10 mouse cellular contexts compared by ENCODE assay signal in the genomic region with DNA sequence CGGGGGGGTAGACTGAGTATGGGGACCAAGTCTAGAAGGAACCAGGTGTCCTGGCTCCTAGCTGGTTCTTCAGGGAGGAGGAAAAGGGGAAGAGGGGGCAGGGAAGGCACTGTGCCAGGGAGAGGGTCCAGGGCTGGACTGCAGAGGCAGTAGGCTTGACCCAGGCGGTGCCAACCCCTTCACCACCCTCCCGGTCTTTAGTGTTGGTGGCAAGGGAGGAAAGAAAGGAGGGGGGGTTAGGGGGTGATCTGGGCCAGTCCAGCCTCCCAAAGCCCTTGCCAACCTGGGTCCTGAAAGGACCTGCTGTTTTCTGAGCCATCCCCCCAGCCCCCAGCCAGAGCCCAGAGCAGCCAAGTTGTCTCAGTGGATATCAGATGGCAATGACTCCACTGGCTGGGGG. TPM values are rescaled to one million over a fixed set of nuclear protein-coding genes. Genes with fewer than 3 reads are reported as not detected.
A peak's percentile ranks its signal among the peaks of the same experiment; 100 is the strongest.
DNase-seq lines count a peak whose midpoint lies in the region; ATAC-seq and TF ChIP-seq lines count a peak whose summit lies in the region.
"Had no signal": no experiment of that assay in that cellular context is flagged by ENCODE, and none has a peak within 500 bp of the region (broad histone marks: within the 10 kb centered on the region; RNA-seq: fewer than 3 reads in every experiment).

No protein-coding gene starts in this region.

- intact Hi-C loops in left cerebral cortex, adult 2 months (cut with DNase I): no loop called here
- intact Hi-C loops in left cerebral cortex, postnatal 25 days (cut with DNase I): no loop called here

- no peaks in the 10 kb centered on the region for H3K9me3 ChIP-seq in forebrain, postnatal 0 days (ENCODE audit: low read length)

- H3K4me1 ChIP-seq in forebrain, postnatal 0 days (ENCODE audit: insufficient read depth): peaks cover 3% of the 10 kb centered on the region; the same call in 1 of the 2 replicates

- peak overlapping the region; percentile 44 for H3K4me3 ChIP-seq in left cerebral cortex, adult 2 months
- H3K4me3 ChIP-seq in forebrain, postnatal 0 days (ENCODE audit: low read depth, low read length): no peak overlapping the region

- ATAC-seq in forebrain, postnatal 0 days: peak; percentile 67

- peak; percentile 48 to 71 for DNase-seq in left cerebral cortex, adult 2 months (ENCODE audit: extremely low spot score in 1 of 2, low spot score in 2 of 2)
- DNase-seq in left cerebral cortex, adult 11 months (ENCODE audit: low spot score): no peak
- peak; percentile 60 for DNase-seq in forebrain, postnatal 0 days
- DNase-seq in left cerebral cortex, postnatal 25 days (ENCODE audit: low spot score in 2 of 2): peak; percentile 51 to 78
- peak; percentile 69 for DNase-seq in right cerebral cortex, postnatal 4 days
- no peak for DNase-seq in spleen, adult 12 weeks (ENCODE audit: low spot score)
- DNase-seq in urinary bladder, postnatal 36 days (ENCODE audit: low spot score in 2 of 2): no peak
- no peak for DNase-seq in adrenal gland, adult 18-20 months (ENCODE audit: low spot score in 2 of 2)
- DNase-seq: lung, embryonic 14.5 days had no signal

- H3K9ac ChIP-seq in forebrain, postnatal 0 days: 0 out of 2 replicates have a peak overlapping the region, but pooled peaks have one; percentile 28
- H3K9ac ChIP-seq: lung, embryonic 14.5 days had no signal

- TF ChIP-seq CTCF in left cerebral cortex, adult 2 months (IDR thresholded peaks at IDR 0.05): no peak
- no peak for TF ChIP-seq CTCF in forebrain, postnatal 0 days (IDR thresholded peaks at IDR 0.05; ENCODE audit: low read depth)

- no peaks in the 10 kb centered on the region for H3K27me3 ChIP-seq in forebrain, postnatal 0 days (ENCODE audit: insufficient read depth, low read length)

- peak overlapping the region; percentile 87 for H3K27ac ChIP-seq in left cerebral cortex, adult 2 months
- H3K27ac ChIP-seq in forebrain, postnatal 0 days (ENCODE audit: low read depth, low read length): peak overlapping the region; percentile 69

- H3K36me3 ChIP-seq in forebrain, postnatal 0 days (ENCODE audit: insufficient read depth): no peaks in the 10 kb centered on the region

- WGBS in forebrain, postnatal 0 days: 42% methylated on average over 3 of the region's 3 CpGs

- H3K4me2 ChIP-seq in forebrain, postnatal 0 days (ENCODE audit: low read depth): peak overlapping the region; percentile 65
- H3K4me2 ChIP-seq: lung, embryonic 14.5 days had no signal

RNA-seq across cellular contexts. Expression of a gene that starts 1.7 kb away (rescaled TPM):
- 100 to 1,000 TPM in 1 of 2 experiments, 10 to 100 TPM in 1; 86.5 to 108 TPM for total RNA-seq in left cerebral cortex, adult 2 months (2021)
- 3.2 and 4.1 TPM in 2 replicates for total RNA-seq in forebrain, postnatal 0 days (2014; rRNA removed)
- 1.4 and 2.9 TPM in 2 replicates for polyA plus RNA-seq in forebrain, postnatal 0 days (2015; fragmentation: Nextera tagmentation; extraction: Ambion mirVana)
- total RNA-seq in left cerebral cortex, postnatal 25 days (2021): 10 to 100 TPM; 85.4 to 99.8 TPM
- 1 to 10 TPM; 1.3 to 1.5 TPM for total RNA-seq in adrenal gland, adult 18-20 months (2021)
- polyA plus RNA-seq: heart, embryonic 14.5 days had no signal

RNA-seq across cellular contexts. Expression of a gene that starts 13.6 kb away (rescaled TPM):
- 100 to 1,000 TPM; 137 to 138 TPM for total RNA-seq in left cerebral cortex, adult 2 months (2021)
- total RNA-seq in forebrain, postnatal 0 days (2014; rRNA removed): 7.5 and 8.6 TPM in 2 replicates
- 2.9 and 4.8 TPM in 2 replicates for polyA plus RNA-seq in forebrain, postnatal 0 days (2015; fragmentation: Nextera tagmentation; extraction: Ambion mirVana)
- total RNA-seq in left cerebral cortex, postnatal 25 days (2021): 100 to 1,000 TPM; 126 to 139 TPM
- total RNA-seq in adrenal gland, adult 18-20 months (2021): under 1 TPM in 1 of 2 experiments, not detected in 1; 0.22 TPM
- polyA plus RNA-seq: heart, embryonic 14.5 days had no signal

RNA-seq across cellular contexts. Expression of a gene that starts 33.6 kb away (rescaled TPM):
- 1 to 10 TPM; 9.3 to 9.8 TPM for total RNA-seq in left cerebral cortex, adult 2 months (2021)
- 10.4 and 14.5 TPM in 2 replicates for total RNA-seq in forebrain, postnatal 0 days (2014; rRNA removed)
- 1.9 and 2.3 TPM in 2 replicates for polyA plus RNA-seq in forebrain, postnatal 0 days (2015; fragmentation: Nextera tagmentation; extraction: Ambion mirVana)
- 1 to 10 TPM; 8.9 to 9.2 TPM for total RNA-seq in left cerebral cortex, postnatal 25 days (2021)
- total RNA-seq in adrenal gland, adult 18-20 months (2021): 10 to 100 TPM in 1 of 2 experiments, 1 to 10 TPM in 1; 9.3 to 11.5 TPM

RNA-seq across cellular contexts. Expression of a gene that starts 44.9 kb away (rescaled TPM):
- total RNA-seq in left cerebral cortex, adult 2 months (2021): 100 to 1,000 TPM; 628 to 676 TPM
- total RNA-seq in forebrain, postnatal 0 days (2014; rRNA removed): 213 and 294 TPM in 2 replicates
- polyA plus RNA-seq in forebrain, postnatal 0 days (2015; fragmentation: Nextera tagmentation; extraction: Ambion mirVana): 54.4 and 75.2 TPM in 2 replicates
- total RNA-seq in left cerebral cortex, postnatal 25 days (2021): 100 to 1,000 TPM; 610 to 694 TPM
- 100 to 1,000 TPM; 128 to 221 TPM for total RNA-seq in adrenal gland, adult 18-20 months (2021)

Comparison
In these comparisons a context has a peak if more than half of its experiments do, and no peak if none do; other contexts are left out.
1. DNase-seq: peak in left cerebral cortex, adult 2 months (2 of 2), forebrain, postnatal 0 days (single experiment), left cerebral cortex, postnatal 25 days (2 of 2) and right cerebral cortex, postnatal 4 days (single experiment); none in left cerebral cortex, adult 11 months (single experiment), spleen, adult 12 weeks (single experiment), urinary bladder, postnatal 36 days (0 of 2) and adrenal gland, adult 18-20 months (0 of 2).
2. RNA of a gene that starts 1.7 kb away (total RNA-seq): 86.5 to 108 TPM in left cerebral cortex, adult 2 months and 85.4 to 99.8 TPM in left cerebral cortex, postnatal 25 days; 3.2 to 4.1 TPM in forebrain, postnatal 0 days and 1.3 to 1.5 TPM in adrenal gland, adult 18-20 months; every median in the first group is over 10 times any median in the second.
3. RNA of a gene that starts 13.6 kb away (total RNA-seq): 126 to 139 TPM in left cerebral cortex, postnatal 25 days and 137 to 138 TPM in left cerebral cortex, adult 2 months; 7.5 to 8.6 TPM in forebrain, postnatal 0 days and 0.22 TPM in adrenal gland, adult 18-20 months; every median in the first group is over 10 times any median in the second.